Mouse (Mus musculus) hindbrain, postnatal 0 days (tissue): ENCODE data around the gene Carns1. TPM values are rescaled to one million over a fixed set of nuclear protein-coding genes. Genes with fewer than 3 reads are reported as not detected.
A peak's percentile ranks its signal among the peaks of the same experiment; 100 is the strongest.

Source experiments
- ATAC-seq: fragments of 200-750 bp; cut with Nextera tagmentation; 2 replicates; pipeline ENCODE4 v1.8.0; 2017; ENCODE audit warnings: mild to moderate bottlenecking, moderate TSS enrichment, moderate library complexity
- DNase-seq: peaks from one replicate; pipeline ENCODE4 v3.0.0-alpha.2; 2015; ENCODE audit warnings: low spot score
- H3K27ac ChIP-seq: fragments of 300-500 bp; sonication (generic); 2 replicates; pipeline ENCODE4 v1.5.1; 2014; ENCODE audit warnings: mild to moderate bottlenecking
- H3K27me3 ChIP-seq: fragments of 300-500 bp; sonication (generic); 2 replicates; pipeline ENCODE4 v1.6.1; 2014; ENCODE audit warnings: low read length, mixed read lengths; ENCODE audit not compliant: insufficient read depth
- H3K36me3 ChIP-seq: fragments of 300-500 bp; sonication (generic); 2 replicates; pipeline ENCODE4 v1.6.1; 2014; ENCODE audit warnings: low read length, mixed read lengths; ENCODE audit not compliant: insufficient read depth
- H3K4me1 ChIP-seq: fragments of 300-500 bp; sonication (generic); 2 replicates; pipeline ENCODE4 v1.6.1; 2014; ENCODE audit warnings: antibody characterized with exemption, low read length, mixed read lengths; ENCODE audit not compliant: insufficient read depth
- H3K4me2 ChIP-seq: fragments of 300-500 bp; sonication (generic); 2 replicates; pipeline ENCODE4 v1.6.1; 2014; ENCODE audit warnings: low read depth, mild to moderate bottlenecking, low read length, moderate library complexity, mixed read lengths
- H3K4me3 ChIP-seq: fragments of 300-500 bp; sonication (generic); 2 replicates; pipeline ENCODE4 v1.5.1; 2014; ENCODE audit warnings: low read length
- H3K9ac ChIP-seq: fragments of 300-500 bp; sonication (generic); replicated peaks from 2 replicates; pipeline ENCODE4 v1.6.1; 2014; ENCODE audit warnings: mild to moderate bottlenecking, low read length, moderate library complexity, mixed read lengths
- H3K9me3 ChIP-seq: fragments of 300-500 bp; sonication (generic); 2 replicates; pipeline ENCODE4 v1.6.1; 2016; ENCODE audit warnings: low read length, mixed read lengths
- CTCF ChIP-seq: IDR thresholded peaks from 2 replicates; pipeline ENCODE4 v1.5.1; 2016; ENCODE audit warnings: antibody characterized with exemption, control low read depth, low read depth
- WGBS: fragments of 180-500 bp; shearing (Covaris S2); extraction: QIAGEN DNeasy Blood & Tissue Kit; methylation state at CpG from one replicate; pipeline ENCODE4 v1.1.7; 2014; 5-methylcytosine and 5-hydroxymethylcytosine counted together
- polyA plus RNA-seq: library from polyadenylated mRNA; unstranded; fragments of >200 nt; fragmentation: Nextera tagmentation; extraction: Ambion mirVana; gene quantifications from 2 replicates; pipeline ENCODE4 v1.2.1, GENCODE M21; 2015
- total RNA-seq: library from RNA; depleted of rRNA; stranded (reverse); fragments of >200 nt; gene quantifications from 2 replicates; pipeline ENCODE4 v1.2.3, GENCODE M21; 2014

The Carns1 gene
- total and polyA plus RNA-seq, 2 experiments from 2014 or later, result 7.5 to 8.3 TPM

GRCm38 (mm10) chr19:4203604-4204326, 28.5 kb upstream of the Carns1 start:
- Histone ChIP-seq H3K27ac (no peak overlapping the region), H3K9me3 (no peaks in the 10 kb centered on the region), H3K4me2 (no peak overlapping the region), H3K27me3 (no peaks in the 10 kb centered on the region), H3K4me1 (peaks cover 14% of the 10 kb centered on the region), H3K36me3 (0 out of 2 replicates have a peak, but pooled peaks cover 3% of the 10 kb centered on the region), H3K9ac (no peak overlapping the region), H3K4me3 (no peak overlapping the region)
- WGBS, result 66% methylated on average over 13 of the region's 13 CpGs
- ATAC-seq (no peak), DNase-seq (no peak)
- no peak for TF ChIP-seq CTCF

- Histone ChIP-seq H3K4me3 (no peak overlapping the region), H3K4me1 (peaks cover 14% of the 10 kb centered on the region), H3K36me3 (0 out of 2 replicates have a peak, but pooled peaks cover 3% of the 10 kb centered on the region), H3K9me3 (no peaks in the 10 kb centered on the region), H3K9ac (no peak overlapping the region; the same call in 1 of the 2 replicates), H3K27ac (no peak overlapping the region), H3K4me2 (no peak overlapping the region), H3K27me3 (no peaks in the 10 kb centered on the region)
- DNase-seq (no peak), ATAC-seq (no peak)
- no peak for TF ChIP-seq CTCF
- whole genome bisulfite sequencing, result 60% methylated on average over 3 of the region's 3 CpGs
Measured at GRCm38 (mm10) chr19:4203148-4203547, 27.9 kb upstream of the Carns1 start.

GRCm38 (mm10) chr19:4202149-4202548, 26.9 kb upstream of the Carns1 start:
- DNase-seq (no peak), ATAC-seq (peak; percentile 4; the same call in 1 of the 2 replicates)
- peaks cover 14% of the 10 kb centered on the region for H3K4me1 ChIP-seq
- no peaks in the 10 kb centered on the region for H3K9me3 ChIP-seq
- peak overlapping the region; percentile 69 for H3K9ac ChIP-seq
- H3K27ac ChIP-seq, result no peak overlapping the region
- no peaks in the 10 kb centered on the region for H3K27me3 ChIP-seq
- TF ChIP-seq CTCF, result no peak
- WGBS, result 27% methylated on average over 7 of the region's 7 CpGs
- H3K4me3 ChIP-seq, result peak overlapping the region; percentile 53
- peak overlapping the region; percentile 91 for H3K4me2 ChIP-seq
- H3K36me3 ChIP-seq, result 0 out of 2 replicates have a peak, but pooled peaks cover 3% of the 10 kb centered on the region

- DNase-seq, result peak; percentile 97
- WGBS, result under 1% methylated on average over 34 of the region's 34 CpGs
- ATAC-seq, result peak; percentile 89
- H3K27ac ChIP-seq, result peak within 1 kb of the TSS; percentile 42; the same call in 1 of the 2 replicates
- no peaks in the 10 kb centered on the region for H3K9me3 ChIP-seq
- H3K36me3 ChIP-seq, result 0 out of 2 replicates have a peak, but pooled peaks cover 3% of the 10 kb centered on the region
- no peaks in the 10 kb centered on the region for H3K27me3 ChIP-seq
- H3K4me2 ChIP-seq, result peak within 1 kb of the TSS; percentile 91
- H3K4me3 ChIP-seq, result peak within 1 kb of the TSS; percentile 53
- TF ChIP-seq CTCF, result 0 out of 2 replicates have a peak, but pooled peaks have one; percentile 1
- peak within 1 kb of the TSS; percentile 69 for H3K9ac ChIP-seq
- H3K4me1 ChIP-seq, result peaks cover 14% of the 10 kb centered on the region
Measured at GRCm38 (mm10) chr19:4201291-4201909, 26.1 kb upstream of the Carns1 start, which contains the start of gene Rad9a. Gene Rad9a (minus strand): TSS chr19:4201662.

- no peak overlapping the region for H3K27ac ChIP-seq
- no peak for TF ChIP-seq CTCF
- H3K4me2 ChIP-seq, result no peak overlapping the region
- no peak overlapping the region for H3K9ac ChIP-seq
- no peak overlapping the region for H3K4me3 ChIP-seq
- no peaks in the 10 kb centered on the region for H3K27me3 ChIP-seq
- peaks cover 21% of the 10 kb centered on the region for H3K4me1 ChIP-seq
- peaks cover 29% of the 10 kb centered on the region; the same call in 1 of the 2 replicates for H3K36me3 ChIP-seq
- ATAC-seq (no peak), DNase-seq (no peak)
- WGBS, result 77% methylated on average over 3 of the region's 3 CpGs
- H3K9me3 ChIP-seq, result no peaks in the 10 kb centered on the region
Measured at GRCm38 (mm10) chr19:4197180-4197579, 21.9 kb upstream of the Carns1 start.

- Histone ChIP-seq H3K4me1 (peaks cover 18% of the 10 kb centered on the region), H3K4me3 (no peak overlapping the region), H3K27me3 (no peaks in the 10 kb centered on the region), H3K9ac (no peak overlapping the region), H3K27ac (no peak overlapping the region), H3K9me3 (no peaks in the 10 kb centered on the region), H3K4me2 (no peak overlapping the region), H3K36me3 (peaks cover 29% of the 10 kb centered on the region; the same call in 1 of the 2 replicates)
- no peak for TF ChIP-seq CTCF
- DNase-seq (no peak), ATAC-seq (no peak)
- 43% methylated on average over 5 of the region's 5 CpGs for WGBS
Measured at GRCm38 (mm10) chr19:4196548-4196947, 21.3 kb upstream of the Carns1 start.

- Histone ChIP-seq H3K4me2 (no peak overlapping the region), H3K27me3 (no peaks in the 10 kb centered on the region), H3K4me1 (peaks cover 18% of the 10 kb centered on the region), H3K9me3 (no peaks in the 10 kb centered on the region), H3K36me3 (peaks cover 29% of the 10 kb centered on the region; the same call in 1 of the 2 replicates), H3K4me3 (no peak overlapping the region), H3K27ac (peak overlapping the region; percentile 45; the same call in 1 of the 2 replicates), H3K9ac (no peak overlapping the region)
- DNase-seq (no peak), ATAC-seq (no peak)
- WGBS, result 64% methylated on average over 2 of the region's 2 CpGs
- TF ChIP-seq CTCF, result no peak
Measured at GRCm38 (mm10) chr19:4196048-4196447, 20.8 kb upstream of the Carns1 start.
